Mouse (Mus musculus): Measurements from ENCODE around the gene Rfx4. TPM values are rescaled to one million over a fixed set of nuclear protein-coding genes. Genes with fewer than 3 reads are reported as not detected.

Rfx4 gene
- total RNA-seq (2015; ENCODE audit: low replicate concordance) (not detected in 2 replicates), total RNA-seq (2017; ENCODE audit: low replicate concordance) (not detected in 2 replicates)

DNA sequence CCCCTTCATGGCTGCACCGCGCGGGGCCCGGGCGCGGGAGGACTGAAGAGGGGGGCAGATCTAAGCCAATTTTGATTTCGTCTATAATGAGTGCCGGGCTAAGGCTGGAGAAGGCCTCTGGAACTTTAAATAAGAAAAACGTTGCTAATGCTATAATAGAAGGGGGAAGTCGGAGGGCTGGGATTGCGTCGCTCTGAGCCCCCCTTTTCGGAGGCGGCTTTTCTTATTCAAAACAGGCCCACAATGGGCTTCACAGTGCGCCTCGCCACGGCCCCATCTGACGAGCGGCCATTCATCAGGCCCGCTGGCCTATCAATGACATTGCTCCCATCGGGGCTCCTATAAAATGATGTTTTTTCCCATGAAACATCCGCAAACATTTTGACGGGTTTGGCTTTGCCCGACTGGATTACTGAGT, at the start of gene Rfx4:
Gene Rfx4 (plus strand): TSS at position 277 of the 418 bp plus-strand sequence.
- ATAC-seq (replicated peaks; ENCODE audit: low FRiP score, poor library complexity, severe bottlenecking): no peak

DNA sequence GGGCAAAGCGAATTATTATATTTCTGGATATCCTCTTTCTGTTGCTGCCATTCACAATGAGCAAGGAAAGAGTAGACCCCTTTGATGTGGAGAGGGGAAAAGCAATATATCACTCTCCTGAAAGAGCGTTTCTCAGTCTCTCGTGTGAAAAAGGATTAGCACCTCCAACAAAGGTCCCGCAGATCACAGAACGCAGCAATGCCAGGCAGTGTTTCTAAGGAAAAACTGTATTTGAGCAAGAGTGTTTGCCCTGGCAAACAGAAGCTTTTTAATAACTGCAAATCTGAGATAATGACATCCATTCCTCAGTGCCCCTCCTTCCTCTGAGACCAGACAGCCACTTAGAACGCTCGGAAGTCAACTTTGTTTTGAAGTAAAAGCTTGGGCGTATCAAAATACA, 49.3 kb upstream of the Rfx4 start:
- ATAC-seq (replicated peaks; ENCODE audit: low FRiP score, poor library complexity, severe bottlenecking): no peak

DNA sequence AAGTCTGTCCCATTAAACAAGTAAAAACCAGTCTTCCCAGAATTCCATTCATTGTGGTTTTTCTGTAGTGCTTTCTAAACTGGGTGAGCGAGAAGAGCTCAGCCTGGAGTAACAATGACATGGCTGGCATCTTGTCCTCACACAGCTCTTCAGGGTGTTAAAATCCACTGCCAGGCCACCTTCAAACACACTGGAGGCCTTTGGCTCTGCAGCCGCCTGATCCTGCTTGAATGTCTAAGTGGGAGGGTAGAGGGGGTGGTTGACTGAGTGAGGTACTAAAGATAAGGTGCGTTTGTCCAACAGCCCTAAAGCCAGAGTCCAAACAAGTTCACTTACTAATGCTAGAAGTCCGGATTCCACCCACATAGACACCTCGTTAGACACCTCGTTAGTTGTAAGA, 48.6 kb upstream of the Rfx4 start:
- ATAC-seq (replicated peaks; ENCODE audit: low FRiP score, poor library complexity, severe bottlenecking): no peak

DNA sequence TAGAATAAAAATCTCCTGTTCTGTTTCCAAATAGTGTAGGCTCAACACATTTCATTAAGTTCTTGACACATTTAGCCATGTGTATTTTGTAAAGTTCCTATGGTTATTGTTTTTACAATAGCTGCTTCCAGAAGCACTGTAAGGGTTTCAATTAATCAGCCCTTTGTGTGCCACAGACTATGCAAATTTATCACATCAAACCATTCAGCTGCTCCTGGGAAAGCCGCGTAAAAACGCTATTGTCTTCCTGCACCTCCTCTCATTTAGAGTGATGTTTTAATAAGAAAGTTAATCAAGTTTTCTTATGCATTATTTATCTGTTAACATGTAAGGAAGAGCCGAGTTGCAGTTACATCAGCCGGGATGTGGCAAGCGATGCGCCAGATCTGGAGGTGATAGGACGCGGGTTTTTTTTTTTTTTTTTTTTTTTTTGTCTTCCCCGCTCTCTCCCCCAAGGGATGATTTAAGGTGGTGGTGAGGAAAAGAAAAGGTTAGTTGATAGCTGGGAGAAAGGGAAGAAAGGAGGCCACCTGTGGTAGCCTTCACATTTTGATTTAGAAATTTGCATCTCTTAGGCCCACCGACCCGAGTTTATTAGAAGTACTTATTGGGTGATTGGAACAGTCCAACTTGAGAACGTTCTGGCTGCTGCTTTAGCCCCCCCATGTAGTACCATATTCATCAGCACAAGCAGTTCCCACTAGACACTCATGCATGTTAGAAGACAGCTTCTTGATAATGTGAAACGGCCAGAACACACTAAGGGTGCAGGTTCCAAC, 47.9 kb upstream of the Rfx4 start:
- ATAC-seq (replicated peaks; ENCODE audit: low FRiP score, poor library complexity, severe bottlenecking): no peak

DNA sequence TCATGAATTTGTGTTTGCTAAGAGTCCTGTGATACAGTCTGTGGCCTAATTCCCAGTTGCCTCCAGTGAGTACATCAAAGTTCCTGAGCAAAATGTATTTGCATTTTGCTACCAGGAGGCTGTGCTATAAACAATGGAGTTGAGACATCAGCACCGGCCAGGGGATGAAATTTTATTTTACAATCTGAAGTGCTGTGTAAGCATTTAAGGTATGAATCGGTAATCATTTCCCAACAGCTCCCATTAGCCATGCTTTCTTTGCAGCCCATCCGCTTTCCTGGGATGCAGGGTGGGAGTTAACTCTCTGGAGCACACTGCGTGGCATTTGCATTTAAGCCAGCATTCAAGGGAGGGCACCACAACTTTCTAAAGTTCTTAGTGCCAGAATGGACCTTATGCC, 45.7 kb upstream of the Rfx4 start:
- ATAC-seq (replicated peaks; ENCODE audit: low FRiP score, poor library complexity, severe bottlenecking): no peak

DNA sequence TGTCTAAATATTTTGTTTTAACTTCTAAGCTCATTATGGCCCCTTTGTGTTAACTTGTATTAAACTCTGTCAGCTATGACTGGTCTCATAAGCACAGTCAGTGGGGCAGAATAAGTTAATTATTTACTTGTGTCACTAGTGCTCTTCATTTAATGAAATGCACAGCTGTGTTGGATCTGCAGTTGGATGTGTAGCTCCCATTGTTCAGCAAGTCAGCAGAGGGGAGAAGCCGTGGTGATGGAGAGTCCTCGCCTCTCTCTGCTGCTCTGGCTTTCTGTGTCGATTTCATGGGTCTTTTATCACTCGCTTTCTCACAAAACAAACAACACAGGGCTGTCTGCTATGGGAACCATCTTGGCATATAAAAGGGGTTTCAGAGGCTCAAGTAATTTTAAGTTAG, 45.0 kb upstream of the Rfx4 start:
- ATAC-seq (replicated peaks; ENCODE audit: low FRiP score, poor library complexity, severe bottlenecking): no peak

DNA sequence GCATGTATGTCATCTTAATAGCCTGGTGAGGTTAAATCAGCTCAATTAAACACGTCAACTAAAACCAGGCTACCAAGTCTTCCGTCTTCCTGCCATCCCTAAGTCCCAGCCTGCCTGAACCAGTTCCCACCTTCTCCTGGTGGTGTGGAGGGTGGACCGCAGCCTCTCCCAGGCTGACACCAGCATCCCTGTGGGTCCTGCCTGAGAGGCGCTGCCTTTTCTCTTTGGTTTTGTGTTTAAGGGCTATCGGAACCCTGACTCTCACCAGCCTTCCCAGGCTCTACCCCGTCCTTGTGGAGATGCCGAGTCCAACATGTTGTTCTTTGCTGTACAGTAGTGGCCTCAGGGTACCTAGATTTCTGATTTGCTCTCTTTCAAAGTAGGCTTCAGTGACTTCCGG, 44.4 kb upstream of the Rfx4 start:
- no peak for ATAC-seq (replicated peaks; ENCODE audit: low FRiP score, poor library complexity, severe bottlenecking)

DNA sequence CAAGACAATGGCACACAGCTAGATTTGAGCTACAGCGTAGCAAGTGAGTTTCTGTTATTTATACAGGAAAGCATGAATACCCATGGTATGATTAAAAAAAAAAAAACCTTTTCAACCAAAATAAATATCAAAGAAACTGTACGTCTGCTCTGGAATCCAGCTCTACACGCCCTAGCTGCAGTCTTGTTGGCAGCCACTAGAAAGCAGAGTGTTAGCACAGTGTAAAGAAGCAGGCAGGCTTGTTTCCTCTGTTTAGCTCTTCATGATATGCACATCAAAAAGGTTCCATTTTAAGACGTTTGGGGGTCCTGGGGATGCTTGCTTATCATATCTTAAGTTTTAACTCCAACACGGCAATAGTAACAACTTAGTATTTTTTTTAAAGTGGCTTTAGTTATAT, 43.9 kb upstream of the Rfx4 start:
- no peak for ATAC-seq (replicated peaks; ENCODE audit: low FRiP score, poor library complexity, severe bottlenecking)

DNA sequence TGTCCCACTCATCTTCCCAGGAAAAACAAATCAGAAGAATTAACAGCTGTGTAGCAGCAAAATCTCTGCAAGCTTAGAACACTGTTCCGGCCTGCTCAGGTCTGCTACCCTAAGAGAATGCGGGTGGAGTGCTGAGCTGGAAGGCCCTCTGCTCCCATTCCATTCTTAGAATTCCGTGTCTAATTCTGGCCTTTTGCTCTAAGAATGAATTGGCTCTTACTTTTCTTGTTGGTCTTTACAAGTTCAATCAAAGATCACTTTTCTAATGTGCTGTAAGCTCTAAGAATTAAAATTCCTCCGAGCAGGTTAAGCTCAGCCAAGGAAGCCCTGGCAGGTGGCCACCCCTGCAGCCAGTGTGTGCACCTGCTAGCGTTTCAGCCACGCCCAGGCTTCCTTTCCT, 43.3 kb upstream of the Rfx4 start:
- no peak for ATAC-seq (replicated peaks; ENCODE audit: low FRiP score, poor library complexity, severe bottlenecking)

DNA sequence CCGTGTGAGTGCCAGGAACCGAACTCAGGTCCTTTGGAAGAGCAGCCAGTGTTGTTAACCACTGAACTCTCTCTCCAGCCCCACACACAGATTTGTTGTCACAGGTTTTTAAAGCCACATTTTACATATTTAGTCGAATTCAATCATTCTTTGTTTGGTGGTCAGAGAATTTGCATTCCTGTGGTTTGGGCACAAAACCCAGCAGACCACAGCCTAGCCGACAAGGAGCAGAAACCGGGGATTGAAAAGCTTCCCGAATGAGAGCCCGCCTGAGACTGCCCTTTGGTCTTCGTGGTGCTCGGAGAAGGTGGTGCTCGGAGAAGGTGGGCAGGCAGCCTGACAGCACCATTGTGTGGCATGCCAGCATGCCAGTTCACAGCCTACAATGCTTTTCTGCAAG, 42.8 kb upstream of the Rfx4 start:
- no peak for ATAC-seq (replicated peaks; ENCODE audit: low FRiP score, poor library complexity, severe bottlenecking)

DNA sequence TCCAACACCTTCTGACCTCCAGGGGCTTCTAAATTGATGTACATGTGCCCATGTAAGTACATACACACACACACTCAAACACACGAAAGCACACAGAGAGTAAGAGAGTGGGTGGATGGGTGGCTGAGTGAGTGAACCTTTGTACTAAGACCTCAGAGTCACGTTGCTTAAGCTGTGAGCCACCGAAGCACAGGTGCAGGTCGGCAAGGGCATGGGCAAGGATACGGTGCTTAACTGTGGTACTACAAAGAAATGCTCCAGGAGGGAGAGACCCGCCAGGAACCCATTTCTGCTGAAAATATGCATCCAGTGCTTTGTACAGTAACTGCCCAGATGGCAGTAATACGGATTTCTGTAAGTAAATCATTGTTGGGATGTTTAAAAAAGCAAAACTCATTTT, 40.2 kb upstream of the Rfx4 start:
- ATAC-seq (replicated peaks; ENCODE audit: low FRiP score, poor library complexity, severe bottlenecking): no peak

DNA sequence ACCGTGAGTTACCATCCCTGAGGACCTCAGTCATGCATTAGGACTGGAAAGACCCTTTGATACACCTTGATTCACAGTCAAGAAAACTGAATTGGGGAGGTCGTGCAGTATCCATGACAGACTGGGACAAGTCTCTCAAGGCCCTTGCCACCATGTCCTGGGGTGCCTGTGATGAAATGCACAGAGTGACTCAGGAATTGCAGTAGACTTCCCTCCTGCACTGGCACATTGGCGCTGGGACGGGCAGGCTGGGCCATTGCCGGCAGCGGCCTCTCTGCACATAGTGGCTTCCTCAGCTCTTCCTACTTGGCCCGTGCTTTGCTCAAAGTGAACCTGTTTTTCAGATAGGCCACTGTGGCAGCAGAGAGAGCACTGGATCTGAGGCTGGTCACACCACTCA, 39.3 kb upstream of the Rfx4 start:
- no peak for ATAC-seq (replicated peaks; ENCODE audit: low FRiP score, poor library complexity, severe bottlenecking)

DNA sequence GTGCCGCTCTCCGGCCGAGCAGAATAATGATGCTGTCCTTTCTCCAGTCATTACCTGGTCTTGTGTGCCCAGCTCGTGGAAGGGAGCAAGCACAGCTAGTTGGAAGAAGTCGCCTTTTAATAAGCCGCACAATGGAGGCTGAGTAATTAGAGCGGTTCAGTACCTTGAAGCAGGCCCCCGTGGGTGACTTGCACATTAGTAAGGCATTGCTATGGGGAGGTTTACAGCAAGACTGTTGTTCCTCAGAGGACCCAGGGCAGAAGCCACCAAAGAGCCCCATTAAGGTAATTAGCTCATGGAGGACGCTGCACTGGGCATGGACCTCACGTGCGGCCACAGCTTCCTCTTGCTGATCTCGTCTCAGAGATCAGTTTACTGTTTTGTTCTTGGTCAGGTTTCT, 33.2 kb upstream of the Rfx4 start:
- no peak for ATAC-seq (replicated peaks; ENCODE audit: low FRiP score, poor library complexity, severe bottlenecking)

DNA sequence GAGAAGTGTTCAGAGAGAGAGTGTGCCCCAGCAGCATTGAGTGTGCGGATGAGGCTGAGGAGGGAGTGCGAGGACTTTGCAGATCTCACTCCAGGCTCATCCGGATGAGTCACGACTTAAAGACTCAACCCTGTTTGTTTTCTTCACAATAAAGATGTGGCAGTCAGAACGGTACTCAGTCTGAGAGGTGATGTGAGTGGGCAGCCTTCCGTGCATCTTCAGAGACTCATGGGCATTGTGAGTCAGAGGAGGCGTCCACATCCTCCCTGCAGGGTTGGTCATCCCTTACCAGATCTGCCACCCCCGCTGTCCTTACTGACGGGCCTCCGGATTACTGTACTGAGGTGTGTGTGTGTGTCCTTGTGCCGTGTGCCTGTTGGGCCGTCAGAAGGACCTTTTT, 28.9 kb upstream of the Rfx4 start:
- no peak for ATAC-seq (replicated peaks; ENCODE audit: low FRiP score, poor library complexity, severe bottlenecking)

DNA sequence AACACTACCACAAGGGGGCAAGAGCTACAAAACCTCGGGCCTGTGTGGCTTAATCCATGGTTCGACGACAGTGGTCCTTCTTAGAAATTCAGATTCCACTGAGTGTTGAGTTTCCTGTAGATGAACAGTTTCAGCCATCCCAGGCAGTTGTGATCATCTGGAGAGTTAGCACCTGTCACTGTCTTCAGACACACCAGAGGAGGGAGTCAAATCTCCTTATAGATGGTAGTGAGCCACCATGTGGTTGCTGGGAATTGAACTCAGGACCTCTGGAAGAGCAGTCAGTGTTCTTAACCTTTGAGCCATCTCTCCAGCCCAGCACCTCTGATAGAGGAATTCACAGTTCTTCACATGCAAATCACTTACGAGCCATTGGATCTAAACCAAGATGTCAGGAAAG, 28.1 kb upstream of the Rfx4 start:
- no peak for ATAC-seq (replicated peaks; ENCODE audit: low FRiP score, poor library complexity, severe bottlenecking)

DNA sequence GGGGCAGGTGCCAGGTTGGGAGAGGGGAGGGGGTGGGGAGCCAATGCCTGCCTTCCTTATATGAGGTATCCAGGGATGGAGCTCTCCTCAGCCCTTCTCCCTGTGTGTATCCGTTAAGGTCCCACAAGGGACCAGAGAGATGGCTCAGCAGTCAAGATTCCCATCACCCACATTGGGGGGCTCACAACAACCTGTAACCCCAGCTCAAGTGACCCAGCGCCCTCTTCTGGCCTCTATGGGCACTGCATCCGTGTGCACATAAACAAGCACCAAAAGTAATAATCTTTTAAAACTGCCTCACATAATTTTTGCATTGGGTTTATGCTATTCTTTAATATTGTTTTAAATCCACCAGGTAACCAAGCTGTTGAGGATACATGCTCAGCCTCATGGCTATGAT, 25.8 kb upstream of the Rfx4 start:
- no peak for ATAC-seq (replicated peaks; ENCODE audit: low FRiP score, poor library complexity, severe bottlenecking)

DNA sequence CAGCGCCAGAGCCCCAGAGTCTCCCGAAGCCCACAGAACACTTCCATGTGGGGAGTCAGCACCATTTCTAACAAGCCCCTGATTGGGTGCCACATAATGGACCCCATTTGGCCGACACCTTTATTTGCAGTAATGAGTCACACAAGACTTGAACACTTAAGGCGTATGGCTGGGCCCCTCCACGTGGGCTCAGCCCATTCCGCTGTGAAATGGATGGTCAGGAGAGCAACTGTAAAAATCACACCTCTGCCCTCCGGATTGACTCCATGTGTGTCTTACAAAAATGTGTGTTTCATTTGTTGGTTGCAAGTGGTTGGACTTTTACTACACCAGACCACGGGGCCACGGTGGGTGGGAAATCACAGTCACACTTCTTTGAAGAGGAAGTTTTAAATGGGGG, 24.9 kb upstream of the Rfx4 start:
- ATAC-seq (replicated peaks; ENCODE audit: low FRiP score, poor library complexity, severe bottlenecking): no peak

DNA sequence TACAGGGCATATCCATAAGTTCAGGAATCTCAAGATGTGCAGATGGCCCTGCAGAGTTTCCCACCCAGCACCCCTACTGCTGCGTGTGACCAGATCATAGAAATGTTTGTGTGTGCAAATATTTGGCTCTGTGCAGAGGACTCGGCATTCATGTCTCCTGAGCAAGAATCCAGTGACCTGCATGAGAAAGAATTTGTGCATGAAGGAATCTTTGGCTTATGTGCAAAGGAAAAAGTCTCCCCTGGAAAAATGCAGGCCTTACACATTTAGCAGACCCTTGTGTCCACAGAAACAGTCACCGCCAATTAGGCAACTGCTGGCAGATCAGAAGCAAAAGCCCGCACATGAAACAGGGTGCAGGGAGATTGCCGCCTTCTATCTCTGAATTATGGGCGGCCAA, 22.4 kb upstream of the Rfx4 start:
- no peak for ATAC-seq (replicated peaks; ENCODE audit: low FRiP score, poor library complexity, severe bottlenecking)

DNA sequence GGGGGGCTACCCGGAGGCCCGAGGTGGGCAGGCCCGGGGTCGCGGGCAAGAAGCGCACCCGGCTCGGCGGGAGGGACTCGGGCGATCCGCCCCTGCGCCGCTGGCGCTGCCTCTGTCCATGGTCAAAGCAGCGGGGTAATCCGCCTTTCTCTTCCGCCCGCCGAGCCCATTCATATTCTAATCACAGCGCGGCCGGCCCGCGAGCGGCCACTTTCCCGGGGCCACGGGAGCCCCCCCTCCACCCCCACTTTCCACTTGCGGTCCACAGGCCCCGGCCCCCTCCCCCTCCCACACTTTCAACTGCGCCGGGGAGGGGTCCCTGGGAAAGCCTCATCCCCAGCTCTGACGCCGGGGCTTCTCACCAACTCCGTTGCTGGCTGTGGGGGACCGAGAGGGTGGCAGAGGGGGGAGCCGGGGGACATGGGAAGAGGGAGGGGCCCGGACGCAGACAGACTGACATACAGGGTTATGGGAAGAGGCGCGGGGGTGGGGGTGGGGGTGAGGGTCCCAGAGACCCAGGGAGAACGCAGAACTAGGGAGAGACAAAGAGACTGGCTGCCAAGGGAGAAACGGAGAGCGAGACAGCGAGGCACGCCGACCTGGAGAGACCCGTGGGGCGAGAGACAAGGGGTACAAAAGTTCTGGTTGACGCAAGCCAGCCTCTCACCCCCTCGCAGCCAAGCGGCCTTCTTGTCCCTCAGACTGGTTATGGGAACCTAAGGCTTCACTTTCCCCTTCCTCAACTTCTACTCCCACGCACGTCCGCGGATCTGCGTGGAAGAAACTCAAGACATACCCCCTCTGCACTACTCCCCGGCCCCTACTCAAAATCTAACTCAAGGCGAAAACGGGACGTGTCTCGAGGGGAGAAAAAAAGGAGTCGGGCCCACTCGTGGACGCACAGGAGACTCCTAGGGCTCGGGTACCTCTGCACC, 744 bp upstream of the Rfx4 start:
- no peak for ATAC-seq (replicated peaks; ENCODE audit: low FRiP score, poor library complexity, severe bottlenecking)

DNA sequence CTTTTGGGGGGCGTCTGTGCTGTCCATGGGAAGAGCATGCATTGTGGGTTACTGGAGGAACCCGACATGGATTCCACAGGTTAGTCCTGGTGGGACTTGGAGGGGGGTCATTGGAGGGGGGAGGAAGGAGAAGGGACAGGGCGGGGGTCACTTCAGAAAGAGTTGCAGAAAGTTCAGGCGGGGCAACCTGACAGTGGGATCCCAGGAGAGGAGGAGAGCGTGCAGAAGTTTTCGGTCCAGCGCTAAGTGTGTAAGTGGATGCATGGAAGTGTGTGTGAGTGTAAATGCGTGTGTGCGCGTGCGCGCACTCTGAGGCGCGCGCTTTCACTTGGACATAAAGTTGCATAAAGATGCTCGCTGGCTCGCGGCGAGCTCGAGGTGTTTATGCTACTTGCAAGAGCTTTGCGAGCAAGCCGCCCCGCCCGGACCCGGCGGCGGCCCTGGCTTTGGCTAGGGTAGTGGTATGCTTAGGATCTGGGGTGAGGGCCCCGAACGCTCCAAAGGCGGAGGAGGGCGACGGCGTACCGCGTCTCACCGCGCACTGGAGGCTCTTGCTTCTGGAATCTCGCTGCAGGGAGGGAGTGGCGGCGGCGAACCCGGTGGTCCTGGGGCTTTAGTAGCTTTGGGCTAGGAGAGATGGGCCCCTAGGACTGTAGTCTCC, 703 bp downstream of the Rfx4 start:
- no peak for ATAC-seq (replicated peaks; ENCODE audit: low FRiP score, poor library complexity, severe bottlenecking)

All from erythroid progenitor cell, adult 5-6 weeks (primary cell).